Comparison of ENCODE assay signal across 8 mouse cellular contexts in the genomic region with DNA sequence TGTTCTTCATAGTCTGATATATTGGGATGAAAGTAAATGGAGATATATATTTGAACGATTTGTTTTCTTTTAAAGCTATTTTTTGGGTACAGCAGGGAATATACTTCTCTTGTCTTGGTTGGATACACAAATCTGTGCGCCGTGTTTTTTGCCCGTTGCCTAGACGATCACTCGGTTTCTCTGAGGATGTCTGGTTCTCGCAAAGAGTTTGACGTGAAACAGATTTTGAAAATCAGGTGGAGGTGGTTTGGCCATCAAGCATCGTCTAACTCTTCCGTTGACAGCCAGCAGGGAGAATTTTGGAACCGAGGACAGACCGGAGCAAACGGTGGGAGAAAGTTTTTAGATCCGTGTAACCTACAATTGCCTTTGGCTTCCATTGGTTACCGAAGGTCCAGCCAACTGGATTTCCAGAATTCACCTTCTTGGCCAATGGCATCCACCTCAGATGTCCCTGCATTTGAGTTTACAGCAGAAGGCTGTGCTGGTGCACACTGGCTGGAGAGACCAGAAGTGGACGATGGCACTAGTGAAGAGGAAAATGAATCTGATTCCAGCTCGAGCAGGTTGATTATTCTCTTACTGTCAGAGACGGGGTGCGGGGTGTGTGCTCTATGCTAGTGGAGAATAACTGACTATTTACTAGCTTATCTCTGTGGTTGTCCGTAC. TPM values are rescaled to one million over a fixed set of nuclear protein-coding genes. Genes with fewer than 3 reads are reported as not detected.
DNase-seq lines count a peak whose midpoint lies in the region; ATAC-seq and TF ChIP-seq lines count a peak whose summit lies in the region.

No protein-coding gene starts in this region.

- H3K36me3 ChIP-seq in heart, embryonic 15.5 days = no peaks in the 10 kb centered on the region
- no peaks in the 10 kb centered on the region for H3K36me3 ChIP-seq in heart, embryonic 16.5 days (ENCODE audit: control insufficient read depth, insufficient read depth)
- H3K36me3 ChIP-seq in limb, embryonic 14.5 days (ENCODE audit: control insufficient read depth, insufficient read depth, low read length) = no peaks in the 10 kb centered on the region

- peaks cover 8% of the 10 kb centered on the region; the same call in 1 of the 2 replicates for H3K4me1 ChIP-seq in heart, embryonic 15.5 days (replicated peaks)
- peaks cover 3% of the 10 kb centered on the region for H3K4me1 ChIP-seq in heart, embryonic 16.5 days (ENCODE audit: control insufficient read depth, insufficient read depth, low read length)
- 0 out of 2 replicates have a peak, but pooled peaks cover 6% of the 10 kb centered on the region for H3K4me1 ChIP-seq in limb, embryonic 14.5 days (ENCODE audit: control insufficient read depth, insufficient read depth, low read length)

- H3K27ac ChIP-seq in heart, embryonic 15.5 days = no peak overlapping the region
- no peak overlapping the region for H3K27ac ChIP-seq in heart, embryonic 16.5 days (ENCODE audit: low read length)
- no peak overlapping the region for H3K27ac ChIP-seq in limb, embryonic 14.5 days (replicated peaks; ENCODE audit: low read depth, low read length)

- H3K4me2 ChIP-seq in heart, embryonic 15.5 days = peak overlapping the region; percentile 67
- peak overlapping the region; percentile 81 for H3K4me2 ChIP-seq in heart, embryonic 16.5 days (ENCODE audit: low read depth, low read length)
- H3K4me2 ChIP-seq in limb, embryonic 14.5 days (replicated peaks; ENCODE audit: low read depth, low read length, severe bottlenecking) = peak overlapping the region; percentile 49

- no peaks in the 10 kb centered on the region for H3K9me3 ChIP-seq in heart, embryonic 15.5 days (replicated peaks)
- no peaks in the 10 kb centered on the region for H3K9me3 ChIP-seq in heart, embryonic 16.5 days (replicated peaks; ENCODE audit: control insufficient read depth, low read length)
- H3K9me3 ChIP-seq in limb, embryonic 14.5 days (ENCODE audit: control insufficient read depth, low read length) = no peaks in the 10 kb centered on the region

- TF ChIP-seq POLR2A in limb, embryonic 14.5 days (IDR thresholded peaks at IDR 0.05; ENCODE audit: borderline replicate concordance, extremely low read depth, insufficient read depth, insufficient read length) = no peak

- ATAC-seq in heart, embryonic 15.5 days (replicated peaks; ENCODE audit: insufficient number of reproducible peaks, insufficient read depth, low FRiP score, low read depth) = no peak
- no peak for ATAC-seq in heart, embryonic 16.5 days (replicated peaks; ENCODE audit: extremely low read depth, insufficient read depth, low FRiP score)
- no peak for ATAC-seq in limb, embryonic 14.5 days (ENCODE audit: low FRiP score, low read depth)

- no peak for DNase-seq in heart, adult 8-10 months (ENCODE audit: low spot score)
- peak; percentile 68 to 77 for DNase-seq in cerebellum, postnatal 10 days
- DNase-seq in limb, embryonic 14.5 days (ENCODE audit: low spot score) = no peak
- DNase-seq in right cerebral cortex, adult 2 months (ENCODE audit: low spot score in 2 of 2) = peak; percentile 40 to 58
- no peak for DNase-seq in gastrocnemius, postnatal 36 days
- DNase-seq in gastrocnemius, adult 8-10 months (ENCODE audit: low spot score in 2 of 2) = no peak

- H3K4me3 ChIP-seq in heart, embryonic 15.5 days = peak overlapping the region; percentile 48
- peak overlapping the region; percentile 56 for H3K4me3 ChIP-seq in heart, embryonic 16.5 days (ENCODE audit: low read length)
- peak overlapping the region; percentile 34 for H3K4me3 ChIP-seq in limb, embryonic 14.5 days (replicated peaks; ENCODE audit: low read length)

- H3K27me3 ChIP-seq in heart, embryonic 15.5 days = no peaks in the 10 kb centered on the region
- H3K27me3 ChIP-seq in heart, embryonic 16.5 days (ENCODE audit: control insufficient read depth, insufficient read depth, low read length) = no peaks in the 10 kb centered on the region
- H3K27me3 ChIP-seq in limb, embryonic 14.5 days (ENCODE audit: control insufficient read depth, insufficient read depth, low read length) = no peaks in the 10 kb centered on the region

- H3K9ac ChIP-seq in heart, embryonic 15.5 days = peak overlapping the region; percentile 40; the same call in 1 of the 2 replicates
- peak overlapping the region; percentile 67 for H3K9ac ChIP-seq in heart, embryonic 16.5 days (ENCODE audit: low read length)
- peak overlapping the region; percentile 21 for H3K9ac ChIP-seq in limb, embryonic 14.5 days (ENCODE audit: low read depth, low read length, severe bottlenecking)

- intact Hi-C loops in gastrocnemius, postnatal 36 days (cut with DNase I) = no loop called here

- 24% methylated on average over 20 of the region's 20 CpGs for WGBS in heart, embryonic 15.5 days
- 28% methylated on average over 20 of the region's 20 CpGs for WGBS in heart, embryonic 16.5 days
- 22% methylated on average over 20 of the region's 20 CpGs for WGBS in limb, embryonic 14.5 days

RNA-seq across cellular contexts. Expression of gene Klhl5, which starts 24.0 kb away (rescaled TPM):
- 11.9 and 13.8 TPM in 2 replicates for polyA plus RNA-seq in heart, embryonic 15.5 days (2015; fragmentation: Nextera tagmentation; extraction: Ambion mirVana)
- total RNA-seq in heart, adult 8-10 months (2022) = 10 to 100 TPM; 13.0 to 16.0 (median 13.4) TPM
- 10.2 and 13.7 TPM in 2 replicates for polyA plus RNA-seq in heart, embryonic 16.5 days (2015; fragmentation: Nextera tagmentation; extraction: Ambion mirVana)
- polyA plus RNA-seq in limb, embryonic 14.5 days (2012; rRNA removed) = 27.4 and 28.8 TPM in 2 replicates
- 20.4 and 23.2 TPM in 2 replicates for polyA plus RNA-seq in limb, embryonic 14.5 days (2014; fragmentation: Nextera tagmentation; extraction: Ambion mirVana)
- 1 to 10 TPM; 5.4 to 7.3 TPM for total RNA-seq in gastrocnemius, postnatal 36 days (2021)
- total RNA-seq in gastrocnemius, adult 8-10 months (2022) = 1 to 10 TPM; 4.5 to 6.0 (median 5.6) TPM

RNA-seq across cellular contexts. Expression of gene Tmem156, which starts 39.4 kb away (rescaled TPM):
- polyA plus RNA-seq in heart, embryonic 15.5 days (2015; fragmentation: Nextera tagmentation; extraction: Ambion mirVana) = 0.44 TPM in 1 of 2 replicates, not detected in the other
- under 1 TPM in 1 of 4 experiments, not detected in 3; 0.17 TPM for total RNA-seq in heart, adult 8-10 months (2022)
- polyA plus RNA-seq in heart, embryonic 16.5 days (2015; fragmentation: Nextera tagmentation; extraction: Ambion mirVana) = 0.26 and 0.71 TPM in 2 replicates
- 0.23 and 0.88 TPM in 2 replicates for polyA plus RNA-seq in limb, embryonic 14.5 days (2012; rRNA removed)
- 0.23 and 1.1 TPM in 2 replicates for polyA plus RNA-seq in limb, embryonic 14.5 days (2014; fragmentation: Nextera tagmentation; extraction: Ambion mirVana)
- total RNA-seq in gastrocnemius, postnatal 36 days (2021) = not detected
- total RNA-seq in gastrocnemius, adult 8-10 months (2022) = under 1 TPM in 1 of 4 experiments, not detected in 3; 0.25 TPM

Comparison
In these comparisons a context has a peak if more than half of its experiments do, and no peak if none do; other contexts are left out.
1. DNase-seq: peak in cerebellum, postnatal 10 days (2 of 2) and right cerebral cortex, adult 2 months (2 of 2); none in heart, adult 8-10 months (single experiment), limb, embryonic 14.5 days (single experiment), gastrocnemius, postnatal 36 days (0 of 2) and gastrocnemius, adult 8-10 months (0 of 2).
2. Peak in every context shown above with its lines, with median percentiles within 50 percentile points of each other: H3K4me2 ChIP-seq, H3K4me3 ChIP-seq and H3K9ac ChIP-seq.